ENCODE assay signal across 9 mouse cellular contexts in the genomic region with DNA sequence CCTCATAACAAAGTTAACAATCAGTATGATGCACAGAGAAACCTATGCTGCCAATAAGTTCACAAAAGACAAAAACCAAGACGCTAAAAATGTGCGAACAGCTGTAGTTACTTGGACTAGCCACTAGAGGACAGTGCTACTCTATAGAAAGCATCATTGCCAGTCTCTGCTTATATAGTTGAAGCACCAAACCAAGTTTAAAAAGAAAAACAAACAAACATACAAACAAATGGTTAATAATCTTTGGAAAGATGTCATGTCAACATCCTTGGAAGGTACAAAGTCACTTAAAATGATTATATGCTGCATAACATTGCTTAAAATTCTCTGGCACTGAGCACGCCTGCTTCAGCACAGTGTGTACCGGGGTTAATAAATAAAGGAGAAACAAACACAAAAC. TPM values are rescaled to one million over a fixed set of nuclear protein-coding genes. Genes with fewer than 3 reads are reported as not detected.
DNase-seq lines count a peak whose midpoint lies in the region; ATAC-seq and TF ChIP-seq lines count a peak whose summit lies in the region.
"Had no signal": no experiment of that assay in that cellular context is flagged by ENCODE, and none has a peak within 500 bp of the region (broad histone marks: within the 10 kb centered on the region; RNA-seq: fewer than 3 reads in every experiment).

No protein-coding gene starts in this region.

- TF ChIP-seq CTCF in kidney, postnatal 0 days (IDR thresholded peaks at IDR 0.05; ENCODE audit: low read depth) = peak; percentile 98

- in situ Hi-C loops in ES-E14 (cut with MboI; ENCODE audit: low sequenced_read_pairs in 2 of 2, unreplicated experiment in 2 of 2) = loop anchor here in 1 of 2 experiments (10.0 kb wide), 1 partner anchor 320 kb away; no protein-coding TSS in a partner anchor

- H3K4me1 ChIP-seq in kidney, postnatal 0 days (replicated peaks; ENCODE audit: insufficient read depth, low read length) = no peaks in the 10 kb centered on the region
- no peaks in the 10 kb centered on the region for H3K4me1 ChIP-seq in ES-E14 (ENCODE audit: control insufficient read depth in 2 of 2, insufficient read depth in 2 of 2, low read length in 2 of 2, poor library complexity in 1 of 2)

- H3K9ac ChIP-seq in kidney, postnatal 0 days (ENCODE audit: low read depth, low read length) = no peak overlapping the region
- no peak overlapping the region for H3K9ac ChIP-seq in ES-E14 (ENCODE audit: insufficient read depth, low read depth, low read length, poor library complexity, severe bottlenecking)

- no peak for ATAC-seq in kidney, postnatal 0 days (replicated peaks; ENCODE audit: low FRiP score, low read depth)
- ATAC-seq in megakaryocyte progenitor cell, adult 5-6 weeks (replicated peaks; ENCODE audit: poor library complexity) = peak; percentile 76

- H3K4me3 ChIP-seq in kidney, postnatal 0 days (replicated peaks; ENCODE audit: low read depth, low read length) = no peak overlapping the region
- H3K4me3 ChIP-seq in ES-E14 (ENCODE audit: insufficient read depth in 1 of 2, low read depth in 1 of 2, low read length in 2 of 2, poor library complexity in 1 of 2, severe bottlenecking in 1 of 2) = no peak overlapping the region
- H3K4me3 ChIP-seq: myocyte had no signal

- no peaks in the 10 kb centered on the region for H3K36me3 ChIP-seq in kidney, postnatal 0 days (ENCODE audit: insufficient read depth, low read length)
- H3K36me3 ChIP-seq in ES-E14 (ENCODE audit: control insufficient read depth, insufficient read depth, low read length, poor library complexity, severe bottlenecking) = no peaks in the 10 kb centered on the region

- 37% methylated on average over 4 of the region's 4 CpGs for WGBS in kidney, postnatal 0 days

- H3K4me2 ChIP-seq in kidney, postnatal 0 days (ENCODE audit: low read length) = no peak overlapping the region

- no peak overlapping the region for H3K27ac ChIP-seq in kidney, postnatal 0 days
- H3K27ac ChIP-seq in ES-E14 (ENCODE audit: insufficient read depth, low read depth, low read length, poor library complexity, severe bottlenecking) = no peak overlapping the region

- no peaks in the 10 kb centered on the region for H3K9me3 ChIP-seq in kidney, postnatal 0 days (replicated peaks; ENCODE audit: low read length)
- H3K9me3 ChIP-seq in ES-E14 (ENCODE audit: control insufficient read depth, insufficient read depth, low read depth, low read length) = no peaks in the 10 kb centered on the region

- H3K27me3 ChIP-seq in kidney, postnatal 0 days (ENCODE audit: insufficient read depth, low read length) = peaks cover 14% of the 10 kb centered on the region

- peak; percentile 75 for DNase-seq in kidney, postnatal 0 days (ENCODE audit: low spot score)
- no peak for DNase-seq in kidney, postnatal 25 days
- peak; percentile 12 for DNase-seq in ES-E14 (ENCODE audit: low read depth, low spot score)
- peak; percentile 78 for DNase-seq in embryo, embryonic 10.5 days (ENCODE audit: low spot score)
- DNase-seq in Muller cell, postnatal 12 days (ENCODE audit: inconsistent ontology term) = no peak
- DNase-seq in kidney, adult 18-20 months = no peak
- DNase-seq in urinary bladder, postnatal 25 days (ENCODE audit: low spot score) = no peak

TF ChIP-seq in ES-E14, 5 proteins besides CTCF, POLR2A, EP300 and RAD21:
- TF ChIP-seq ZC3H11A (IDR thresholded peaks at IDR 0.05; ENCODE audit: borderline replicate concordance, low read depth, low read length) (peak; percentile 94), CHD2 (IDR thresholded peaks at IDR 0.05; ENCODE audit: low read depth, low read length) (no peak), HCFC1 (IDR thresholded peaks at IDR 0.05; ENCODE audit: borderline replicate concordance, insufficient read depth, low read length) (no peak), ZNF384 (IDR thresholded peaks at IDR 0.05; ENCODE audit: low read depth, low read length) (no peak), MAFK (IDR thresholded peaks at IDR 0.05; ENCODE audit: insufficient read depth, low read depth, low read length) (no peak)
TF ChIP-seq in ES-E14: peak in this region for 1.

RNA-seq across cellular contexts. Expression of a gene that starts 5.6 kb away (rescaled TPM):
- 0.38 and 0.43 TPM in 2 replicates for polyA plus RNA-seq in kidney, postnatal 0 days (2015; fragmentation: Nextera tagmentation; extraction: Ambion mirVana)
- total RNA-seq in ES-E14 (2012; rRNA removed) = not detected in 2 replicates
- total RNA-seq in megakaryocyte progenitor cell, adult 5-6 weeks (2015) = not detected in 2 replicates
- not detected in 2 replicates for total RNA-seq in megakaryocyte progenitor cell, adult 5-6 weeks (2017)

Comparison
In these comparisons a context has a peak if more than half of its experiments do, and no peak if none do; other contexts are left out.
1. DNase-seq: peak in kidney, postnatal 0 days (single experiment), ES-E14 (single experiment) and embryo, embryonic 10.5 days (single experiment); none in kidney, postnatal 25 days (0 of 2), Muller cell, postnatal 12 days (single experiment), kidney, adult 18-20 months (single experiment) and urinary bladder, postnatal 25 days (single experiment).